Mouse (Mus musculus): ENCODE measurements at regions not wholly inside any gene's neighbourhood (a gene's known extent, or its start where the extent isn't known, plus 50 kb on each side); places are given as distances from the start of the nearest gene placed in this dataset.

DNA sequence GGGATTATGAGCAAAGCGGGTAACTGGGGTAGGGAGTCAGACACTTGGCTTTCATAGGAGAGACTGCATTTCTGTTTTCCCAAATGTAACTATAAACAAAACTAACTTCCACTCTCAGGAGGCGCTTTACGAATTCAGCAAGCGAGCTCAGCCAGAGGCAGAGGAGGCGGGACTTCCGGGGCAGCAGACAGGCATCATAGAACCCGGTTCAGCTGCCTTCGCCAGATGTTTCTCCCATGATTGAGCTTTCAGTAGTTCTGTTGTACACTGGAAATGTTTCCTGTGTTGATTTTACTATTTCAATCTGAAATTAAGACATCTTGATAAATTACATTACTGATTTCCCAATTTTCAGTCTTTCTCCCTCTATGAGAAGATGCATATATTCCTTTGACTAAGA, 92.9 kb downstream of the Zfp365 start:
- H3K27me3 ChIP-seq (replicated peaks), result no peaks in the 10 kb centered on the region
- H3K9ac ChIP-seq, result no peak overlapping the region
- WGBS, result 72% methylated on average over 8 of the region's 8 CpGs
- no peak for ATAC-seq
- no peak overlapping the region for H3K4me3 ChIP-seq (replicated peaks)
- no peak overlapping the region for H3K27ac ChIP-seq
- H3K4me1 ChIP-seq (replicated peaks), result no peaks in the 10 kb centered on the region
- H3K9me3 ChIP-seq, result no peaks in the 10 kb centered on the region
- H3K4me2 ChIP-seq (replicated peaks), result no peak overlapping the region
- no peaks in the 10 kb centered on the region for H3K36me3 ChIP-seq

DNA sequence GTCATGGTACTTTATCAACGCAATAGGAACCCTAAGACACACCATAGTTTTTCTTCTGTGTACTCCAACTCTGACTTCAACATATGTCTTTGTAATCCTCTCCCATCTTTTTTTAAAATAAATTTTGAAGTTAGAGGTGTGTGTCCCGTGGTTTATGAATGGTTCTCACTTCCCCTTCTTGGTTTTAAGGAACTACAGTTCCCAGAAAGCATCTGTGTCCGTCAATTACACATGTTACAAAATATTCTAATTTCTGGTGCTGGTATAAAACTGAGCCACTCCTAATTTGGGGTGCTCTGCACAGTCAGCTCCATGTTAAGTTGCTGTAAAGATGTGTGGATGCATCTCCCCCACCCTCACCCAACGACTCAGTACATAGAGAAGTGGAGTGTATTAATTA, 98.6 kb downstream of the Zfp365 start:
- H3K4me2 ChIP-seq (replicated peaks), result no peak overlapping the region
- no peak overlapping the region for H3K27ac ChIP-seq
- 74% methylated on average over 4 of the region's 4 CpGs for WGBS
- no peak for ATAC-seq
- H3K9me3 ChIP-seq, result no peaks in the 10 kb centered on the region
- no peaks in the 10 kb centered on the region for H3K27me3 ChIP-seq (replicated peaks)
- no peak overlapping the region for H3K9ac ChIP-seq
- no peaks in the 10 kb centered on the region for H3K4me1 ChIP-seq (replicated peaks)
- no peak overlapping the region for H3K4me3 ChIP-seq (replicated peaks)
- H3K36me3 ChIP-seq, result no peaks in the 10 kb centered on the region

DNA sequence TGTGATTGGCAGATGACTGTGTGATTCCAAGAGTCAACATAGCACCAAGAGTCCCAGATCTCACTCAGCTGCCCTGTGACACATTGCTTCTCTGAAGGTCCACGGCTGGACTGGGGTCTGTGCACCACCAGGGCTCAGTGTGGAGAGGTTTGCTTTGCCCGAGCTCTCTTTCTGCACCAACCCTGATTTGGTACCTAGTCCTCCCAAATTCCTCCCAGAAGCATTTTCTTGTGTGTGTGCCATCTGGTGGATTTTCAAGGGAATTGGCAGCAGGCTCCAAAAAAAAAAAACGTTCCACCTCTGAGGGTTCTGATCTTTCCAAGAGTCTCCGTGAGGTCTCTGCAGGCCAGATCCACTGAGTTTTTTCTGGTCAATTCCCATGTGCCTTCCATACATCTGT, 107.3 kb downstream of the Zfp365 start:
- H3K4me1 ChIP-seq (replicated peaks), result no peaks in the 10 kb centered on the region
- no peaks in the 10 kb centered on the region for H3K27me3 ChIP-seq (replicated peaks)
- H3K9me3 ChIP-seq, result no peaks in the 10 kb centered on the region
- no peaks in the 10 kb centered on the region for H3K36me3 ChIP-seq
- no peak for ATAC-seq
- 25% methylated on average over 4 of the region's 4 CpGs for WGBS
- no peak overlapping the region for H3K4me2 ChIP-seq (replicated peaks)
- H3K4me3 ChIP-seq (replicated peaks), result no peak overlapping the region
- H3K9ac ChIP-seq, result no peak overlapping the region
- H3K27ac ChIP-seq, result no peak overlapping the region

DNA sequence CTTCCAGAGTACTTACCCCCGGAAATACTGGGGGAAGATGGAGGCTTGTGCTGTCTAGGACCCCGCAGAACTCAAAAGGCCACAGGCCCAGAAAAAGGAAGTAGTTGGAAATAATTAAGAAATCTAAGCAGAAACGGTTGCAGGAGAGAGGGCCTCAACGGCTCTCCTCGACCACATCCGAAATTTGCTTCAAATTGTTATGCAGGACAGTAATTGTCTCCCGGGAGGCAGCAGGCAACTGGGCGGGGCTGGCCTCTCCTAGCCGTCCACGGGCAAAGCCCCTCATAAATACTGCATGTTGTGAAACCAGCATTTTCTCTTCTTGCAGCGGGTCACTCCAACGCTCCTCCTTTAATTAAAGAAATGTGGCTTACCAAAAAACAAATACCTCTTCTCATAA, 107.8 kb downstream of the Zfp365 start:
- Histone ChIP-seq H3K4me2 (replicated peaks) (no peak overlapping the region), H3K27me3 (replicated peaks) (no peaks in the 10 kb centered on the region), H3K4me1 (replicated peaks) (no peaks in the 10 kb centered on the region), H3K9ac (no peak overlapping the region), H3K4me3 (replicated peaks) (no peak overlapping the region), H3K27ac (no peak overlapping the region), H3K36me3 (no peaks in the 10 kb centered on the region), H3K9me3 (no peaks in the 10 kb centered on the region)
- 62% methylated on average over 12 of the region's 12 CpGs for WGBS
- ATAC-seq, result no peak

DNA sequence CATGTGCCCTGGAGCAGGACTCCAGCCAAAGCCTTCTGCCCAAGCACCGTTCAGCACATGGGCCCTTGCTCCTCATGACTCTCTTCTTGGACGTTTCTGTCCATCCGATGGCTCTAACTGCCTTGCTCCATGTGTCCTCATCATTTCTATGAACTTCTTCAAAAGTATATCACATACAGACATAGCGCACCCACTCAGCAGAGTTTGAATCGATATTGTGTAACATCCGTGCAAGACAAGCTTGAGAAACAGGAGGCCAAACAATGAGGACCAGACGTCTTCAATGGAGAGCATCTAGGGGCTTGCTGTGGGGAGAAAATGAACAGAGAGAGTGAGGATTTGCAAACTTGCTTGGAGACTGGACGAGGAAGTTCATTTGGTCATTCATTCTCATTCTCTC, 110.3 kb downstream of the Zfp365 start:
- H3K4me3 ChIP-seq (replicated peaks), result no peak overlapping the region
- no peak for ATAC-seq
- 91% methylated on average over 8 of the region's 8 CpGs for WGBS

DNA sequence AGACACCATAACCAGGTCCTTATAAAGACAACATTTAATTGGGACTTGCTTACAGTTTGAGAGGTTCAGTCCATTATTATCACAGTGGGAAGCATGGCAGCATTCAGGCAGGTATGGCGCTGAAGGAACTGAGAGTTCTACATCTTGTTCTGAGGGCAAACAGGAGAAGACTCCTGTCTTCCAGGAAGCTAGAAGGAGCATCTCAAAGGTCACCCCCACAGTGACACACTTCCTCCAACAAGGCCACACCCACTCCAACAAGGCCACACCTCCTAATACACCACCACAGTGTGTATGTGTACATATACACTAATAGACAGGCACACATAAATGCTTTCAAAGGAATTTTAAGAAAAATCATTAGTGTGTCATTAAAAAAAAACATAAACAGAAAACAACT, 110.8 kb downstream of the Zfp365 start:
- Histone ChIP-seq H3K9me3 (no peaks in the 10 kb centered on the region), H3K4me3 (replicated peaks) (no peak overlapping the region), H3K27ac (no peak overlapping the region), H3K9ac (no peak overlapping the region), H3K27me3 (replicated peaks) (no peaks in the 10 kb centered on the region), H3K4me2 (replicated peaks) (no peak overlapping the region), H3K36me3 (no peaks in the 10 kb centered on the region), H3K4me1 (replicated peaks) (no peaks in the 10 kb centered on the region)
- 96% methylated on average over 1 of the region's 1 CpGs for WGBS
- ATAC-seq, result no peak

More for the DNA sequence above, 110.3 kb downstream of the Zfp365 start:
- Histone ChIP-seq H3K4me1 (replicated peaks) (no peaks in the 10 kb centered on the region), H3K9ac (no peak overlapping the region), H3K4me2 (replicated peaks) (no peak overlapping the region), H3K36me3 (no peaks in the 10 kb centered on the region), H3K27me3 (replicated peaks) (no peaks in the 10 kb centered on the region), H3K27ac (no peak overlapping the region), H3K9me3 (no peaks in the 10 kb centered on the region)

DNA sequence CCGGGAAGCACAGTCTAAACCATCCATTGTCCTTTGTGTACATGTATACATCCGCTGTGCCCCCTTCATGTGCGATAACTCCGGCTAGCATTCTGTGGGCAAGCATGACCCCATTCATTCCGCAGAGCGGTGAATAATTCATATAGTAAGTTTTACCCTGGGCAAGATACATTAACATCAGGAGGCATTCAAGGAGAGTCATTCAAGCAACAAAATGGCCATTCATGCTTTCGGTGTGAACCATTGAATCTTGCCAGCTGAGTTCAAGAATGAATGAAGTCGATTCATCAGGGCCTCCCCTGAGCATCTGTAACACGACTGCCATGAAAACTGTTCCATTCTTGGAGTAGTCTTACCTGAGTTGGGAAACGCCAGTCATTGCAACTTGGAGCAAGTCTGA, 113.5 kb downstream of the Zfp365 start:
- H3K27ac ChIP-seq, result no peak overlapping the region
- no peaks in the 10 kb centered on the region for H3K27me3 ChIP-seq (replicated peaks)
- no peak overlapping the region for H3K9ac ChIP-seq
- ATAC-seq, result no peak
- H3K4me2 ChIP-seq (replicated peaks), result no peak overlapping the region
- no peaks in the 10 kb centered on the region for H3K9me3 ChIP-seq
- H3K4me3 ChIP-seq (replicated peaks), result no peak overlapping the region
- 90% methylated on average over 10 of the region's 10 CpGs for WGBS
- no peaks in the 10 kb centered on the region for H3K4me1 ChIP-seq (replicated peaks)
- H3K36me3 ChIP-seq, result no peaks in the 10 kb centered on the region

DNA sequence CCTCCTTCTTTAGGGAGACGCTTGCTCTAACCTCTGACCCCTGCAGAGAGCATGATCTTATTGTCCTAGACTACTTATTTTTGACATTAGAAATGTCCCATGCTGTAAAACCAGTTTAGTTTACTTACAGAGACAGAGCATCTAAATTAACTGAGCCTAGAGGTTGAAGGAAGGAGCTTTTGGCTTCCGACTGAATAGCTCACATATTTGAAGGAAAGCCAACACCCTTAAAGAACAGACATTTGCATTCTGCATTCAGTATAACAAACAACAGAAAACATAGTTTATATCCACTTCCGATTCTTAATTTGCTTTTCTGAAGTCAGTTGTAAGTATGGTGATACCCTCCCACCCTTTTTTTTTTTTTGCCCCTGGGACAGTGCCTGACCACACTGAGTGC, 119.3 kb downstream of the Zfp365 start:
- H3K4me3 ChIP-seq (replicated peaks), result no peak overlapping the region
- H3K36me3 ChIP-seq, result no peaks in the 10 kb centered on the region
- no peaks in the 10 kb centered on the region for H3K4me1 ChIP-seq (replicated peaks)
- no peak overlapping the region for H3K9ac ChIP-seq
- 50% methylated on average over 3 of the region's 3 CpGs for WGBS
- H3K9me3 ChIP-seq, result no peaks in the 10 kb centered on the region
- no peak overlapping the region for H3K27ac ChIP-seq
- ATAC-seq, result no peak
- no peak overlapping the region for H3K4me2 ChIP-seq (replicated peaks)
- H3K27me3 ChIP-seq (replicated peaks), result peaks cover 3% of the 10 kb centered on the region; the same call in 1 of the 2 replicates

DNA sequence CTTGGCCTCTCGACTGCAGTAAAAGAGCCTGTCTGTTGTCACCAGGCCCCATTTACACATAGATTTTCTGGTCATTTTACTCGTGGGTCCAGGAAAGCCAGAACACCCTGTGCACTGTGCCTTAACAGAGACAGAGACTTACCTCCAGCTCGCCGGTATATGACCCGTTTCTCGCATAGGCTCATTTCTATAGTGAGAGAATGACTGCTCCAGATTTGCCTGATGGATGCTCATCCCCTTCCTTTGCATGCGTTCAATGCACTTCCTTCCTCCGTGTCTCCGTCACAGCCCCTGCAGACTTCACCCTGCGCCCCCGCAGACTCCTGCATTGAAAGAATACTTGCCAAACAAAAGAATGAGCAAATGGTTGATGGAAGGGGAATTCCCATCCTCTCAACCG, 122.8 kb downstream of the Zfp365 start:
- no peak overlapping the region for H3K9ac ChIP-seq
- H3K9me3 ChIP-seq, result no peaks in the 10 kb centered on the region
- no peaks in the 10 kb centered on the region for H3K36me3 ChIP-seq
- H3K4me3 ChIP-seq (replicated peaks), result no peak overlapping the region
- no peaks in the 10 kb centered on the region for H3K4me1 ChIP-seq (replicated peaks)
- H3K27me3 ChIP-seq (replicated peaks), result peaks cover 3% of the 10 kb centered on the region; the same call in 1 of the 2 replicates
- H3K27ac ChIP-seq, result no peak overlapping the region
- no peak for ATAC-seq
- WGBS, result 71% methylated on average over 12 of the region's 12 CpGs
- no peak overlapping the region for H3K4me2 ChIP-seq (replicated peaks)

DNA sequence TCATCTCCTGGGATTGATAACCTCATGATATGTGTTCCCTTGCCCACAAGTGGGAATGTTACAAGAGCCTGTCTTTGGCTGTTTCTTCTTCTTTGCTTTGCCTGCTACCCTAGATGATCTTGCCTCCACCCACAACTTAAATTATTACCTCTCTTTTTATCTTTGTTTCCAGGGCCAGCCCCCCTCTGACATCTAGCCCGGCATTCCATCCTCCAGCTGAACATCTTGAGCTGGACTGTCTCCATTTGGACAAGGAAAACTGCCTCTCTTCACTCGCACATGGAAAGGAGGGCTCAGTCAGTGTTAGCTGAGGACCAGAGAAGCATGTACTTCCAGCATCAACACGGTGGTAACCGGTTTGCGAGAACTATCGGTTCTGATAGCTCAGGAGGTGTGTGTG, 124.3 kb downstream of the Zfp365 start:
- Histone ChIP-seq H3K4me3 (replicated peaks) (no peak overlapping the region), H3K4me1 (replicated peaks) (no peaks in the 10 kb centered on the region), H3K9me3 (no peaks in the 10 kb centered on the region), H3K27ac (no peak overlapping the region), H3K4me2 (replicated peaks) (no peak overlapping the region), H3K27me3 (replicated peaks) (peaks cover 3% of the 10 kb centered on the region; the same call in 1 of the 2 replicates), H3K36me3 (no peaks in the 10 kb centered on the region), H3K9ac (no peak overlapping the region)
- ATAC-seq, result no peak
- WGBS, result 59% methylated on average over 6 of the region's 6 CpGs

DNA sequence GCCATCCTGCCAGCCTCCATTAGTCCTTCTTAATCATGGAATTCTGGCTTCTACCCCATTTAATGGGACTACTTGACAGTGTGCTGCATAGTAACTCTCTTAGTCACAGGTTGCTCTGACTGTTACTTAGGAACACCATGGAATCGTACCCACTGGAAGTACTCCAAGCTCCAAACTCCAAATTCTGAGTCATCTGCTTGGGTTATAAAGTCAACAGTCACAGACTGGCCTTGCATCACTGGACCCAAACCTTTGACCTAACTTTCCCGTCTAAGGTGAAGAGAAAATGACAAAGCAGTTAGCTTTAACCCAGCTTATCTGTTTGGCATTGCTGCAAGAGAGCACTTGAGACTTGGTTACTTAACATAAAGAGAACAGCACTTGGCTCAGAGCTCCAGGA, 126.9 kb downstream of the Zfp365 start:
- no peak overlapping the region for H3K27ac ChIP-seq
- no peak overlapping the region for H3K4me2 ChIP-seq (replicated peaks)
- H3K4me3 ChIP-seq (replicated peaks), result no peak overlapping the region
- no peaks in the 10 kb centered on the region for H3K27me3 ChIP-seq (replicated peaks)
- no peaks in the 10 kb centered on the region for H3K4me1 ChIP-seq (replicated peaks)
- no peak overlapping the region for H3K9ac ChIP-seq
- H3K36me3 ChIP-seq, result no peaks in the 10 kb centered on the region
- WGBS, result 66% methylated on average over 2 of the region's 2 CpGs
- H3K9me3 ChIP-seq, result no peaks in the 10 kb centered on the region
- ATAC-seq, result no peak

DNA sequence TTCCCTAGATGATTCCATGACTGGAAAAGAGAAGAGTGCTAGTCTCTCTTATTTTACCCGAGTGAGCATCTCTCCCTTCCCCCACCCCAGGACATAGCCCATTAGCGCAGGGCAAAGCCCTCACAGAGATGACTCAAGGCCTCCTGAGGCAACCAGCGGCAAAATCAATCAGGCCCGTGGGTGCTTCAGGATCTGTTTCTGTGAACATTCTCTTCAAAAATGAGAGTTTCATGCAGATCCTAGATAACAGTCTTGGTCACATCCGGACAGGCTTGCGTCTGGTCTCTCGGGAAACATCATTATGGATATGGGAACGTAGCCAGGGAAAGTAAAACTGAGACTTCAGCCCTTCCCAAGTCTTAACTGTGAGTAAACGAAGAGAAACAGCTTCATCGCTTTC, 134.1 kb downstream of the Zfp365 start:
- H3K4me1 ChIP-seq (replicated peaks), result no peaks in the 10 kb centered on the region
- 78% methylated on average over 10 of the region's 10 CpGs for WGBS
- no peak overlapping the region for H3K27ac ChIP-seq
- no peaks in the 10 kb centered on the region for H3K36me3 ChIP-seq
- no peak overlapping the region for H3K9ac ChIP-seq
- H3K4me3 ChIP-seq (replicated peaks), result no peak overlapping the region
- no peak for ATAC-seq
- no peaks in the 10 kb centered on the region for H3K27me3 ChIP-seq (replicated peaks)
- no peaks in the 10 kb centered on the region for H3K9me3 ChIP-seq
- no peak overlapping the region for H3K4me2 ChIP-seq (replicated peaks)

DNA sequence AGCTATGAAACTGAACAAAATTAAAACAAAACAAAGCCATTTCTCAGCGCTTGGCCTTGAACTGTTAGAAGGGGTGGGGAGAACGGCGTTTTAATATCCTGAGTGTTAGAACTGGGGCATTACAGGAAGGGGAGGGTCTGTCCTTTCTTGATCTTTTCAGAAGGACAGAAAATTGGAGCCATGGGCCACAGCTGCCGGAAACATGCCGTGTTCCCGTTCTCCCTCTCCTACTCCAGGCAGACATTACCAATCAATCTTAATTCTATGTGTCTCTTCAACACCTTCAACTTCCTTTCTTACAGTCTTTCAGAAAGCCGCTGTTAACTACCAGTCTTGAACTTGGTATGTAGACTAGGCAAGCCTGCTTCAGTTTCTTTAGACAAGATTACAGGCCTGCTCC, 134.7 kb downstream of the Zfp365 start:
- Histone ChIP-seq H3K9me3 (no peaks in the 10 kb centered on the region), H3K4me1 (replicated peaks) (no peaks in the 10 kb centered on the region), H3K4me2 (replicated peaks) (no peak overlapping the region), H3K27me3 (replicated peaks) (no peaks in the 10 kb centered on the region), H3K9ac (no peak overlapping the region), H3K4me3 (replicated peaks) (no peak overlapping the region), H3K27ac (no peak overlapping the region), H3K36me3 (no peaks in the 10 kb centered on the region)
- 87% methylated on average over 7 of the region's 7 CpGs for WGBS
- ATAC-seq, result no peak

DNA sequence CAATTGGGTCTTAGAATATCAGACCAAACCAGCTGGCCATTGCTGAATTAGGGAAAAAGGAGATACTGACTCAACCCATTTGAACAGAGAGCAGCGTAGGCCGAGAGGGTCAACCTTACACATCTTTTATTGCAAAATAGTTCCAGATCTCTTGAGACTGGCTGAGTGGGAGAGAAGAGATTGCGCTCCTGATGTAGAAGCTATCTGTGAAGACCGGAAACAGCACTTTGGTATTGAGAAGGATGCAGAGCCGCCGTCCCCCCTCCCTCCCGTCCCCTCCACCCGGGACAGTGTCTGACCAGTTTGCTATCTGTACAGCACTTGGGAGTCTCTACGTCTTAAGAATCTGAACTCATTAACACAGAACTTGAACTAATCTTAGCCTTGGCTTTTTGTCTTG, 135.6 kb downstream of the Zfp365 start:
- WGBS, result 93% methylated on average over 9 of the region's 9 CpGs

More for the DNA sequence above, 135.6 kb downstream of the Zfp365 start:
- no peak for ATAC-seq
- Histone ChIP-seq H3K4me1 (replicated peaks) (no peaks in the 10 kb centered on the region), H3K9ac (no peak overlapping the region), H3K4me2 (replicated peaks) (no peak overlapping the region), H3K27me3 (replicated peaks) (no peaks in the 10 kb centered on the region), H3K36me3 (no peaks in the 10 kb centered on the region), H3K9me3 (no peaks in the 10 kb centered on the region), H3K4me3 (replicated peaks) (no peak overlapping the region), H3K27ac (no peak overlapping the region)
